Mouse (Mus musculus) liver, postnatal 0 days (tissue): Measurements from ENCODE around the gene Pax7.

Experiments
- CTCF ChIP-seq: sonication (generic); IDR thresholded peaks from 2 replicates; pipeline ENCODE4 v1.5.1; 2016; ENCODE audit warnings: antibody characterized with exemption, low read depth
- EP300 ChIP-seq: IDR thresholded peaks from 2 replicates; pipeline ENCODE4 v1.6.1; 2016; ENCODE audit warnings: antibody characterized with exemption, low read depth, mild to moderate bottlenecking

DNA sequence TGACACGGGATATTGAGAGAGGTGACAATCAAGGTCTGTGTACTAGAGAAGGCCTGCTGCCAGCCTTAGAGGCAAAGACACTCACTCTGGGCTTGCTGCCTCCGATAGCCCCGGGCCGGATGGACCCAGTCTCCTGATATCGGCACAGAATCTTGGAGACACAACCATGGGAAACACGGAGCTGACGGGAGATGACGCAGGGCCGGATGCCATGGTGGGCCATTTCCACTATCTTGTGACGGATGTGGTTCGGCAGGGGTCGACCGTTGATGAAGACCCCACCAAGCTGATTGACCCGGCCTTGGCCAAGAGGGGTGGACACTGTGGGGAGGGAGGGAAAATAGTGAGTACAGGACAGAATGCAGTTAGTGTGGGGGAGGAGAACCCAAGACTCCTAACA, 3.3 kb downstream of the Pax7 start:
- TF ChIP-seq EP300 (no peak), CTCF (no peak)
